Mouse (Mus musculus) embryonic facial prominence, embryonic 10.5 days (tissue): ENCODE data around the gene Kcnk13. TPM values are rescaled to one million over a fixed set of nuclear protein-coding genes. Genes with fewer than 3 reads are reported as not detected.

ENCODE experiments used
- DNase-seq: peaks from one replicate; pipeline ENCODE4 v3.0.0-alpha.2; 2017; ENCODE audit warnings: low spot score
- H3K27ac ChIP-seq: fragments of 300-500 bp; sonication (generic); replicated peaks from 2 replicates; pipeline ENCODE4 v1.5.1; 2016; ENCODE audit warnings: mild to moderate bottlenecking
- H3K27me3 ChIP-seq: fragments of 300-500 bp; sonication (generic); replicated peaks from 2 replicates; pipeline ENCODE4 v1.6.1; 2016; ENCODE audit warnings: low read depth, mild to moderate bottlenecking; ENCODE audit not compliant: poor library complexity, severe bottlenecking
- H3K36me3 ChIP-seq: fragments of 300-500 bp; sonication (generic); replicated peaks from 2 replicates; pipeline ENCODE4 v1.6.1; 2016; ENCODE audit warnings: mild to moderate bottlenecking, moderate library complexity
- H3K4me1 ChIP-seq: fragments of 300-500 bp; sonication (generic); 2 replicates; pipeline ENCODE4 v1.6.1; 2016
- H3K4me3 ChIP-seq: fragments of 300-500 bp; sonication (generic); 2 replicates; pipeline ENCODE4 v1.5.1; 2016; ENCODE audit warnings: mild to moderate bottlenecking, moderate library complexity
- H3K9me3 ChIP-seq: fragments of 300-500 bp; sonication (generic); 2 replicates; pipeline ENCODE4 v1.6.1; 2016; ENCODE audit warnings: mild to moderate bottlenecking
- WGBS: fragments of 180-500 bp; shearing (Covaris S2); methylation state at CpG from one replicate; pipeline ENCODE4 v1.1.7; 2016; 5-methylcytosine and 5-hydroxymethylcytosine counted together
- polyA plus RNA-seq: library from polyadenylated mRNA; unstranded; fragments of >200 nt; fragmentation: Nextera tagmentation; extraction: Ambion mirVana; gene quantifications from 2 replicates; pipeline ENCODE4 v1.2.1, GENCODE M21; 2016

The Kcnk13 gene
- polyA plus RNA-seq, 1 experiment from 2014 or later, result 0.16 TPM

- Histone ChIP-seq H3K27me3 (no peaks in the 10 kb centered on the region), H3K4me3 (no peak overlapping the region), H3K9me3 (no peaks in the 10 kb centered on the region), H3K27ac (no peak overlapping the region), H3K4me1 (no peaks in the 10 kb centered on the region), H3K36me3 (no peaks in the 10 kb centered on the region)
- no peak for DNase-seq
- WGBS, result 84% methylated on average over 7 of the region's 7 CpGs
Observed at GRCm38 (mm10) chr12:100027281-100027680, 63.0 kb downstream of the Kcnk13 start.

GRCm38 (mm10) chr12:100031681-100032080 is 67.4 kb downstream of the Kcnk13 start:
- no peaks in the 10 kb centered on the region for H3K36me3 ChIP-seq
- no peak overlapping the region for H3K4me3 ChIP-seq
- H3K4me1 ChIP-seq, result no peaks in the 10 kb centered on the region
- no peak for DNase-seq
- 84% methylated on average over 5 of the region's 5 CpGs for WGBS
- H3K9me3 ChIP-seq, result no peaks in the 10 kb centered on the region
- no peak overlapping the region for H3K27ac ChIP-seq
- H3K27me3 ChIP-seq, result no peaks in the 10 kb centered on the region

- WGBS, result 86% methylated on average over 4 of the region's 4 CpGs
- no peak for DNase-seq
- Histone ChIP-seq H3K4me3 (no peak overlapping the region), H3K27ac (no peak overlapping the region), H3K36me3 (no peaks in the 10 kb centered on the region), H3K4me1 (no peaks in the 10 kb centered on the region), H3K9me3 (no peaks in the 10 kb centered on the region), H3K27me3 (no peaks in the 10 kb centered on the region)
Observed at GRCm38 (mm10) chr12:100032521-100032920, 68.2 kb downstream of the Kcnk13 start.

GRCm38 (mm10) chr12:100038741-100039262 is 74.5 kb downstream of the Kcnk13 start:
- Histone ChIP-seq H3K36me3 (no peaks in the 10 kb centered on the region), H3K27ac (no peak overlapping the region), H3K4me3 (no peak overlapping the region), H3K9me3 (no peaks in the 10 kb centered on the region), H3K27me3 (no peaks in the 10 kb centered on the region), H3K4me1 (no peaks in the 10 kb centered on the region)
- WGBS, result 88% methylated on average over 5 of the region's 5 CpGs
- DNase-seq, result no peak

GRCm38 (mm10) chr12:100042116-100042515 is 77.8 kb downstream of the Kcnk13 start:
- no peak for DNase-seq
- Histone ChIP-seq H3K4me3 (no peak overlapping the region), H3K27me3 (no peaks in the 10 kb centered on the region), H3K36me3 (no peaks in the 10 kb centered on the region), H3K4me1 (0 out of 2 replicates have a peak, but pooled peaks cover 7% of the 10 kb centered on the region), H3K9me3 (no peaks in the 10 kb centered on the region), H3K27ac (no peak overlapping the region)
- WGBS, result 82% methylated on average over 8 of the region's 8 CpGs

- 70% methylated on average over 4 of the region's 4 CpGs for WGBS
- no peak overlapping the region for H3K4me3 ChIP-seq
- DNase-seq, result no peak
- no peak overlapping the region for H3K27ac ChIP-seq
- no peaks in the 10 kb centered on the region for H3K36me3 ChIP-seq
- H3K9me3 ChIP-seq, result no peaks in the 10 kb centered on the region
- H3K27me3 ChIP-seq, result no peaks in the 10 kb centered on the region
- H3K4me1 ChIP-seq, result 0 out of 2 replicates have a peak, but pooled peaks cover 7% of the 10 kb centered on the region
Observed at GRCm38 (mm10) chr12:100044704-100045103, 80.4 kb downstream of the Kcnk13 start.

- 66% methylated on average over 7 of the region's 7 CpGs for WGBS
- no peak for DNase-seq
Observed at GRCm38 (mm10) chr12:100050552-100050951, 86.3 kb downstream of the Kcnk13 start.

GRCm38 (mm10) chr12:100053617-100054016 is 89.3 kb downstream of the Kcnk13 start:
- Histone ChIP-seq H3K4me3 (no peak overlapping the region), H3K9me3 (no peaks in the 10 kb centered on the region), H3K27ac (no peak overlapping the region), H3K27me3 (no peaks in the 10 kb centered on the region), H3K36me3 (no peaks in the 10 kb centered on the region), H3K4me1 (no peaks in the 10 kb centered on the region)
- no peak for DNase-seq
- WGBS, result 84% methylated on average over 5 of the region's 5 CpGs

More at GRCm38 (mm10) chr12:100050552-100050951, 86.3 kb downstream of the Kcnk13 start:
- no peak overlapping the region for H3K4me3 ChIP-seq
- no peaks in the 10 kb centered on the region for H3K27me3 ChIP-seq
- 0 out of 2 replicates have a peak, but pooled peaks cover 5% of the 10 kb centered on the region for H3K4me1 ChIP-seq
- no peak overlapping the region for H3K27ac ChIP-seq
- H3K9me3 ChIP-seq, result no peaks in the 10 kb centered on the region
- H3K36me3 ChIP-seq, result no peaks in the 10 kb centered on the region

- H3K27ac ChIP-seq, result no peak overlapping the region
- WGBS, result 90% methylated on average over 10 of the region's 10 CpGs
- no peaks in the 10 kb centered on the region for H3K4me1 ChIP-seq
- H3K36me3 ChIP-seq, result no peaks in the 10 kb centered on the region
- DNase-seq, result no peak
- H3K9me3 ChIP-seq, result no peaks in the 10 kb centered on the region
- no peaks in the 10 kb centered on the region for H3K27me3 ChIP-seq
- H3K4me3 ChIP-seq, result no peak overlapping the region
Observed at GRCm38 (mm10) chr12:100061071-100061470, 96.8 kb downstream of the Kcnk13 start.

- Histone ChIP-seq H3K4me3 (no peak overlapping the region), H3K36me3 (no peaks in the 10 kb centered on the region), H3K4me1 (no peaks in the 10 kb centered on the region), H3K27ac (no peak overlapping the region), H3K27me3 (no peaks in the 10 kb centered on the region), H3K9me3 (no peaks in the 10 kb centered on the region)
- no peak for DNase-seq
Observed at GRCm38 (mm10) chr12:100061826-100062225, 97.5 kb downstream of the Kcnk13 start.

- WGBS, result 78% methylated on average over 3 of the region's 3 CpGs
- H3K4me1 ChIP-seq, result no peaks in the 10 kb centered on the region
- H3K9me3 ChIP-seq, result no peaks in the 10 kb centered on the region
- H3K36me3 ChIP-seq, result no peaks in the 10 kb centered on the region
- no peak overlapping the region for H3K27ac ChIP-seq
- no peak for DNase-seq
- no peaks in the 10 kb centered on the region for H3K27me3 ChIP-seq
- H3K4me3 ChIP-seq, result no peak overlapping the region
Observed at GRCm38 (mm10) chr12:100062584-100062983, 98.3 kb downstream of the Kcnk13 start.

- WGBS, result 40% methylated on average over 3 of the region's 3 CpGs
- no peak overlapping the region for H3K27ac ChIP-seq
- no peaks in the 10 kb centered on the region for H3K9me3 ChIP-seq
- no peak overlapping the region for H3K4me3 ChIP-seq
- H3K4me1 ChIP-seq, result no peaks in the 10 kb centered on the region
- DNase-seq, result no peak
- H3K36me3 ChIP-seq, result no peaks in the 10 kb centered on the region
- no peaks in the 10 kb centered on the region for H3K27me3 ChIP-seq
Observed at GRCm38 (mm10) chr12:100065109-100065508, 100.8 kb downstream of the Kcnk13 start.

- Histone ChIP-seq H3K4me3 (no peak overlapping the region), H3K27me3 (no peaks in the 10 kb centered on the region)
- 88% methylated on average over 5 of the region's 5 CpGs for WGBS
Observed at GRCm38 (mm10) chr12:100067477-100067876, 103.2 kb downstream of the Kcnk13 start.

More at GRCm38 (mm10) chr12:100067477-100067876, 103.2 kb downstream of the Kcnk13 start:
- no peaks in the 10 kb centered on the region for H3K36me3 ChIP-seq
- H3K4me1 ChIP-seq, result no peaks in the 10 kb centered on the region
- DNase-seq, result no peak
- no peak overlapping the region for H3K27ac ChIP-seq
- no peaks in the 10 kb centered on the region for H3K9me3 ChIP-seq
